Mouse (Mus musculus) ZHBTc4 (cell line): ENCODE measurements at regions not wholly inside any gene's neighbourhood (a gene's known extent, or its start where the extent isn't known, plus 50 kb on each side); places are given as distances from the start of the nearest gene placed in this dataset.

Source experiments
- DNase-seq: peaks from one replicate; pipeline ENCODE4 v3.0.0-alpha.2; 2011; ENCODE audit warnings: low read depth, low spot score

GRCm38 (mm10) chr8:115831675-115832074 is 124.1 kb upstream of the Maf start:
- no peak for DNase-seq

GRCm38 (mm10) chr8:115830012-115830662 is 122.5 kb upstream of the Maf start:
- DNase-seq, result no peak

- no peak for DNase-seq
These were observed 118.9 kb upstream of the Maf start for GRCm38 (mm10) chr8:115826516-115826915.

- no peak for DNase-seq
These were observed 118.4 kb upstream of the Maf start for GRCm38 (mm10) chr8:115825899-115826502.

GRCm38 (mm10) chr8:115824478-115824785 is 116.8 kb upstream of the Maf start:
- no peak for DNase-seq

- no peak for DNase-seq
These were observed 116.3 kb upstream of the Maf start for GRCm38 (mm10) chr8:115823673-115824477.

- DNase-seq, result no peak
These were observed 105.8 kb upstream of the Maf start for GRCm38 (mm10) chr8:115813426-115813825.

GRCm38 (mm10) chr8:115806579-115806978 is 99.0 kb upstream of the Maf start:
- DNase-seq, result no peak

- no peak for DNase-seq
These were observed 98.5 kb upstream of the Maf start for GRCm38 (mm10) chr8:115806139-115806538.

- DNase-seq, result no peak
These were observed 86.0 kb upstream of the Maf start for GRCm38 (mm10) chr8:115793587-115793986.

GRCm38 (mm10) chr8:115788421-115788820 is 80.8 kb upstream of the Maf start:
- DNase-seq, result no peak

GRCm38 (mm10) chr8:115786185-115786584 is 78.6 kb upstream of the Maf start:
- no peak for DNase-seq

- DNase-seq, result no peak
These were observed 78.2 kb upstream of the Maf start for GRCm38 (mm10) chr8:115785769-115786168.

GRCm38 (mm10) chr8:115783364-115783763 is 75.8 kb upstream of the Maf start:
- DNase-seq, result no peak

- no peak for DNase-seq
These were observed 70.8 kb upstream of the Maf start for GRCm38 (mm10) chr8:115778433-115778832.

- DNase-seq, result no peak
These were observed 63.5 kb upstream of the Maf start for GRCm38 (mm10) chr8:115771060-115771459.

- DNase-seq, result no peak
These were observed 61.0 kb upstream of the Maf start for GRCm38 (mm10) chr8:115768631-115769030.

- DNase-seq, result peak; percentile 30
These were observed 58.8 kb upstream of the Maf start for GRCm38 (mm10) chr8:115766218-115766898.

- DNase-seq, result no peak
These were observed 57.0 kb upstream of the Maf start for GRCm38 (mm10) chr8:115764551-115764950.

- no peak for DNase-seq
These were observed 50.4 kb upstream of the Maf start for GRCm38 (mm10) chr8:115758011-115758410.
